ENCODE assay signal across 14 mouse cellular contexts in the genomic region with DNA sequence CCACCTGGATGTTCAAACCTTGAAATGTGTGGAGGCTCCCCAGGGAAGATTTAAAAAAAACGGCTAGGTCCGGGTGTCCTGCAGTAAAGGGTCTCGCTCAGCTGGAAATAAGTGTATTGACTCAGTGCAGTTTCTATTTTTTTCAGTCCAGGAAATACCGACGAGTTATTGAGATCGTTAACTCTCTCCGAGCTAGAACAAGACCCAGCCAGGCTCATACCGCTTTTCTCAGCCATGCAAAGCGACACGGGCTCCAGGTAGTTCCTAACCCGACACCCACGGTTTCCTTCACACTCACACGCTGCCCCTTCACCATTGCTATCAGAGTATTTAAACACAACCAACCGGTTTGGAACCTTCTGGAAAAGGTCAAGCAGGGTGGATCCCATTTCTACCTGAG. TPM values are rescaled to one million over a fixed set of nuclear protein-coding genes. Genes with fewer than 3 reads are reported as not detected.
DNase-seq lines count a peak whose midpoint lies in the region; ATAC-seq and TF ChIP-seq lines count a peak whose summit lies in the region.
"Had no signal": no experiment of that assay in that cellular context is flagged by ENCODE, and none has a peak within 500 bp of the region (broad histone marks: within the 10 kb centered on the region; RNA-seq: fewer than 3 reads in every experiment).

No protein-coding gene starts in this region.

- no peaks in the 10 kb centered on the region for H3K27me3 ChIP-seq in heart, postnatal 0 days (ENCODE audit: control insufficient read depth, insufficient read depth, low read length)
- H3K27me3 ChIP-seq in lung, embryonic 14.5 days (ENCODE audit: insufficient read depth, low read length), result no peaks in the 10 kb centered on the region
- no peaks in the 10 kb centered on the region for H3K27me3 ChIP-seq in limb, embryonic 15.5 days
- H3K27me3 ChIP-seq: midbrain, embryonic 15.5 days had no signal

- H3K9ac ChIP-seq in heart, postnatal 0 days (replicated peaks; ENCODE audit: low read depth, low read length), result no peak overlapping the region
- no peak overlapping the region for H3K9ac ChIP-seq in lung, embryonic 14.5 days
- H3K9ac ChIP-seq in limb, embryonic 15.5 days, result no peak overlapping the region
- H3K9ac ChIP-seq: midbrain, embryonic 15.5 days had no signal

- H3K9me3 ChIP-seq in heart, postnatal 0 days (replicated peaks; ENCODE audit: control insufficient read depth, low read length), result no peaks in the 10 kb centered on the region
- no peaks in the 10 kb centered on the region for H3K9me3 ChIP-seq in lung, embryonic 14.5 days (ENCODE audit: low read depth, low read length)
- no peaks in the 10 kb centered on the region for H3K9me3 ChIP-seq in limb, embryonic 15.5 days
- H3K9me3 ChIP-seq: midbrain, embryonic 15.5 days had no signal

- no peak for TF ChIP-seq CTCF in heart, postnatal 0 days (IDR thresholded peaks at IDR 0.05; ENCODE audit: low read depth)
- no peak for TF ChIP-seq CTCF in lung, embryonic 14.5 days (IDR thresholded peaks at IDR 0.05; ENCODE audit: low read depth)

- no peak for DNase-seq in heart, postnatal 0 days (ENCODE audit: low spot score)
- no peak for DNase-seq in heart, adult 18-20 months
- no peak for DNase-seq in lung, embryonic 14.5 days
- DNase-seq in lung, postnatal 25 days (ENCODE audit: low spot score), result no peak
- no peak for DNase-seq in T-cell, adult 2 months (ENCODE audit: low spot score)
- DNase-seq in right cerebral cortex, postnatal 10 days (ENCODE audit: low spot score in 2 of 2), result no peak
- DNase-seq: cerebellum, postnatal 14 days; lung, postnatal 36 days had no signal

- no peaks in the 10 kb centered on the region for H3K4me1 ChIP-seq in heart, postnatal 0 days (ENCODE audit: control insufficient read depth, insufficient read depth)
- peaks cover 6% of the 10 kb centered on the region; the same call in 1 of the 2 replicates for H3K4me1 ChIP-seq in lung, embryonic 14.5 days (ENCODE audit: insufficient read depth)
- peaks cover 29% of the 10 kb centered on the region for H3K4me1 ChIP-seq in limb, embryonic 15.5 days
- H3K4me1 ChIP-seq: midbrain, embryonic 15.5 days had no signal

- no peak overlapping the region for H3K4me3 ChIP-seq in heart, postnatal 0 days (ENCODE audit: low read depth, low read length)
- H3K4me3 ChIP-seq in lung, embryonic 14.5 days (ENCODE audit: low read depth, low read length), result no peak overlapping the region; the same call in 1 of the 2 replicates
- H3K4me3 ChIP-seq in limb, embryonic 15.5 days, result peak overlapping the region; percentile 18
- H3K4me3 ChIP-seq: midbrain, embryonic 15.5 days had no signal

- no peak overlapping the region for H3K27ac ChIP-seq in heart, postnatal 0 days (ENCODE audit: low read depth)
- no peak overlapping the region for H3K27ac ChIP-seq in lung, embryonic 14.5 days (ENCODE audit: low read depth)
- H3K27ac ChIP-seq in limb, embryonic 15.5 days, result no peak overlapping the region
- H3K27ac ChIP-seq: midbrain, embryonic 15.5 days had no signal

- 52% methylated on average over 14 of the region's 14 CpGs for WGBS in heart, postnatal 0 days
- 37% methylated on average over 14 of the region's 14 CpGs for WGBS in lung, embryonic 14.5 days
- 20% methylated on average over 14 of the region's 14 CpGs for WGBS in limb, embryonic 15.5 days

- no peak for TF ChIP-seq EP300 in heart, postnatal 0 days (IDR thresholded peaks at IDR 0.05; ENCODE audit: low read depth)

- ATAC-seq in heart, postnatal 0 days (ENCODE audit: insufficient read depth, low read depth), result no peak
- ATAC-seq in lung, embryonic 14.5 days (ENCODE audit: insufficient read depth), result no peak
- ATAC-seq in hematopoietic stem cell, adult 5-6 weeks (replicated peaks in 1 of 2; ENCODE audit: insufficient read depth in 1 of 2, low FRiP score in 2 of 2, low TSS enrichment in 1 of 2, low read depth in 1 of 2, poor library complexity in 2 of 2, severe bottlenecking in 2 of 2), result 0 out of 4 replicates have a peak, but pooled peaks have one; percentile 13 to 25
- ATAC-seq in limb, embryonic 15.5 days (ENCODE audit: insufficient number of reproducible peaks, low FRiP score, low TSS enrichment, low read depth), result no peak
- ATAC-seq: midbrain, embryonic 15.5 days had no signal

- H3K4me2 ChIP-seq in heart, postnatal 0 days (ENCODE audit: low read depth, low read length), result peak overlapping the region; percentile 27; the same call in 1 of the 2 replicates
- H3K4me2 ChIP-seq in lung, embryonic 14.5 days, result peak overlapping the region; percentile 31
- peak overlapping the region; percentile 34 for H3K4me2 ChIP-seq in limb, embryonic 15.5 days
- H3K4me2 ChIP-seq: midbrain, embryonic 15.5 days had no signal

- H3K36me3 ChIP-seq in heart, postnatal 0 days (replicated peaks; ENCODE audit: control insufficient read depth, insufficient read depth, low read length), result no peaks in the 10 kb centered on the region
- H3K36me3 ChIP-seq in lung, embryonic 14.5 days (ENCODE audit: insufficient read depth), result no peaks in the 10 kb centered on the region
- no peaks in the 10 kb centered on the region for H3K36me3 ChIP-seq in limb, embryonic 15.5 days
- H3K36me3 ChIP-seq: midbrain, embryonic 15.5 days had no signal

RNA-seq across cellular contexts. Expression of a gene that starts 1.8 kb away (rescaled TPM):
- 5.3 TPM in 1 of 2 replicates, not detected in the other for total RNA-seq in heart, postnatal 0 days (2014; rRNA removed; ENCODE audit: low replicate concordance)
- polyA plus RNA-seq in heart, postnatal 0 days (2015; fragmentation: Nextera tagmentation; extraction: Ambion mirVana), result 0.18 and 0.19 TPM in 2 replicates
- total RNA-seq in heart, adult 18-20 months (2021), result under 1 TPM; 0.47 to 0.90 TPM
- polyA plus RNA-seq in lung, embryonic 14.5 days (2014; fragmentation: Nextera tagmentation; extraction: Ambion mirVana), result 0.66 and 0.81 TPM in 2 replicates
- not detected in 2 replicates for total RNA-seq in hematopoietic stem cell, adult 5-6 weeks (2017)
- polyA plus RNA-seq in limb, embryonic 15.5 days (2015; fragmentation: Nextera tagmentation; extraction: Ambion mirVana), result 0.55 and 0.87 TPM in 2 replicates

RNA-seq across cellular contexts. Expression of a gene that starts 12.8 kb away (rescaled TPM):
- total RNA-seq in heart, postnatal 0 days (2014; rRNA removed; ENCODE audit: low replicate concordance), result not detected in 2 replicates
- 0.14 TPM in 1 of 2 replicates, not detected in the other for polyA plus RNA-seq in heart, postnatal 0 days (2015; fragmentation: Nextera tagmentation; extraction: Ambion mirVana)
- total RNA-seq in heart, adult 18-20 months (2021), result under 1 TPM in 1 of 2 experiments, not detected in 1; 0.39 TPM
- not detected in 2 replicates for polyA plus RNA-seq in lung, embryonic 14.5 days (2014; fragmentation: Nextera tagmentation; extraction: Ambion mirVana)
- total RNA-seq in hematopoietic stem cell, adult 5-6 weeks (2017), result 9.5 and 10.4 TPM in 2 replicates
- 9.0 and 9.4 TPM in 2 replicates for polyA plus RNA-seq in limb, embryonic 15.5 days (2015; fragmentation: Nextera tagmentation; extraction: Ambion mirVana)
- total RNA-seq: left cerebral cortex, postnatal 10 days had no signal
- polyA plus RNA-seq: midbrain, embryonic 15.5 days; neural tube, embryonic 14.5 days had no signal

RNA-seq across cellular contexts. Expression of a gene that starts 28.9 kb away (rescaled TPM):
- 5.4 and 5.9 TPM in 2 replicates for total RNA-seq in heart, postnatal 0 days (2014; rRNA removed; ENCODE audit: low replicate concordance)
- 110 and 112 TPM in 2 replicates for polyA plus RNA-seq in heart, postnatal 0 days (2015; fragmentation: Nextera tagmentation; extraction: Ambion mirVana)
- total RNA-seq in heart, adult 18-20 months (2021), result 10 to 100 TPM; 54.0 to 58.7 TPM
- polyA plus RNA-seq in lung, embryonic 14.5 days (2014; fragmentation: Nextera tagmentation; extraction: Ambion mirVana), result 130 and 137 TPM in 2 replicates
- 79.2 and 86.1 TPM in 2 replicates for total RNA-seq in hematopoietic stem cell, adult 5-6 weeks (2017)
- 131 and 140 TPM in 2 replicates for polyA plus RNA-seq in limb, embryonic 15.5 days (2015; fragmentation: Nextera tagmentation; extraction: Ambion mirVana)

RNA-seq across cellular contexts. Expression of a gene that starts 49.2 kb away (rescaled TPM):
- total RNA-seq in heart, postnatal 0 days (2014; rRNA removed; ENCODE audit: low replicate concordance), result not detected in 2 replicates
- polyA plus RNA-seq in heart, postnatal 0 days (2015; fragmentation: Nextera tagmentation; extraction: Ambion mirVana), result 1.6 and 1.8 TPM in 2 replicates
- total RNA-seq in heart, adult 18-20 months (2021), result 1 to 10 TPM in 1 of 2 experiments, not detected in 1; 1.1 TPM
- polyA plus RNA-seq in lung, embryonic 14.5 days (2014; fragmentation: Nextera tagmentation; extraction: Ambion mirVana), result 0.95 and 1.4 TPM in 2 replicates
- 2.9 and 4.6 TPM in 2 replicates for total RNA-seq in hematopoietic stem cell, adult 5-6 weeks (2017)
- polyA plus RNA-seq in limb, embryonic 15.5 days (2015; fragmentation: Nextera tagmentation; extraction: Ambion mirVana), result 2.8 and 3.4 TPM in 2 replicates
- polyA plus RNA-seq: large intestine, adult 2 months had no signal

RNA-seq across cellular contexts. Expression of a gene that starts 52.4 kb away (rescaled TPM):
- total RNA-seq in heart, postnatal 0 days (2014; rRNA removed; ENCODE audit: low replicate concordance), result 2.0 and 11.5 TPM in 2 replicates
- polyA plus RNA-seq in heart, postnatal 0 days (2015; fragmentation: Nextera tagmentation; extraction: Ambion mirVana), result 5.8 and 7.0 TPM in 2 replicates
- 1 to 10 TPM; 3.8 to 4.1 TPM for total RNA-seq in heart, adult 18-20 months (2021)
- 8.3 and 9.3 TPM in 2 replicates for polyA plus RNA-seq in lung, embryonic 14.5 days (2014; fragmentation: Nextera tagmentation; extraction: Ambion mirVana)
- total RNA-seq in hematopoietic stem cell, adult 5-6 weeks (2017), result 4.9 and 6.2 TPM in 2 replicates
- 5.2 and 6.4 TPM in 2 replicates for polyA plus RNA-seq in limb, embryonic 15.5 days (2015; fragmentation: Nextera tagmentation; extraction: Ambion mirVana)

Comparison
In these comparisons a context has a peak if more than half of its experiments do, and no peak if none do; other contexts are left out.
1. ATAC-seq: peak in hematopoietic stem cell, adult 5-6 weeks (2 of 2); none in heart, postnatal 0 days (single experiment), lung, embryonic 14.5 days (single experiment) and limb, embryonic 15.5 days (single experiment).
2. Peak in every context shown above with its lines, with median percentiles within 50 percentile points of each other: H3K4me2 ChIP-seq.